17 mouse cellular contexts compared by ENCODE assay signal in genomic region chr15:74412261-74412660, GRCm38 (mm10).
"Had no signal": no experiment of that assay in that cellular context is flagged by ENCODE, and none has a peak within 500 bp of the region (broad histone marks: within the 10 kb centered on the region; RNA-seq: fewer than 3 reads in every experiment).

No protein-coding gene starts in this region.

- H3K4me3 ChIP-seq: layer of hippocampus, adult 2 months; liver, embryonic 13.5 days; midbrain, embryonic 12.5 days; midbrain, embryonic 15.5 days; neural tube, embryonic 12.5 days; neural tube, embryonic 15.5 days; stomach, embryonic 15.5 days had no signal

- DNase-seq: kidney, postnatal 25 days; layer of hippocampus, adult 9-11 months; liver, embryonic 13.5 days; lung, adult 2 months; lung, postnatal 14 days; retina, postnatal 1 day; right cerebral cortex, postnatal 25 days; spleen, adult 18-20 months; thymus, postnatal 25 days had no signal

- H3K27me3 ChIP-seq: liver, embryonic 13.5 days; midbrain, embryonic 12.5 days; midbrain, embryonic 15.5 days; neural tube, embryonic 12.5 days; neural tube, embryonic 15.5 days; stomach, embryonic 15.5 days had no signal

- H3K27ac ChIP-seq: kidney, postnatal 0 days; liver, embryonic 13.5 days; macrophage; midbrain, embryonic 12.5 days; midbrain, embryonic 15.5 days; neural tube, embryonic 12.5 days; neural tube, embryonic 15.5 days; stomach, embryonic 15.5 days had no signal

- H3K4me1 ChIP-seq: liver, embryonic 13.5 days; neural tube, embryonic 12.5 days had no signal

- H3K9ac ChIP-seq: liver, embryonic 13.5 days; midbrain, embryonic 12.5 days; midbrain, embryonic 15.5 days; neural tube, embryonic 12.5 days; neural tube, embryonic 15.5 days; stomach, embryonic 15.5 days had no signal

- H3K9me3 ChIP-seq: liver, embryonic 13.5 days; midbrain, embryonic 12.5 days; midbrain, embryonic 15.5 days; neural tube, embryonic 12.5 days; neural tube, embryonic 15.5 days; stomach, embryonic 15.5 days had no signal

- H3K36me3 ChIP-seq: liver, embryonic 13.5 days; midbrain, embryonic 12.5 days; midbrain, embryonic 15.5 days; neural tube, embryonic 12.5 days; neural tube, embryonic 15.5 days; stomach, embryonic 15.5 days had no signal

- ATAC-seq: midbrain, embryonic 15.5 days had no signal

- H3K4me2 ChIP-seq: liver, embryonic 13.5 days; midbrain, embryonic 12.5 days; midbrain, embryonic 15.5 days; neural tube, embryonic 12.5 days; neural tube, embryonic 15.5 days; stomach, embryonic 15.5 days had no signal
